Mouse (Mus musculus) natural killer cell, adult 2 months (primary cell): Measurements from ENCODE around the gene Hadh.
A peak's percentile ranks its signal among the peaks of the same experiment; 100 is the strongest.

ENCODE experiments used
- DNase-seq, 2 experiments: peaks; one replicate each; pipeline ENCODE4 v3.0.0; 2022; ENCODE audit warnings: low spot score in 2 of 2

Hadh gene

GRCm38 (mm10) chr3:131271559-131272373 is at the start of gene Hadh:
TSS of gene Hadh (minus strand) at chr3:131272101.
- DNase-seq: peak; percentile 72 to 81

GRCm38 (mm10) chr3:131320184-131320583 is 48.3 kb upstream of the Hadh start:
- DNase-seq: peak; percentile 45 to 68

GRCm38 (mm10) chr3:131318211-131318610 is 46.3 kb upstream of the Hadh start:
- DNase-seq: no peak

- no peak for DNase-seq
Measured at GRCm38 (mm10) chr3:131317126-131317525, 45.2 kb upstream of the Hadh start.

- no peak for DNase-seq
Measured at GRCm38 (mm10) chr3:131315957-131316510, 44.1 kb upstream of the Hadh start.

GRCm38 (mm10) chr3:131312340-131312739 is 40.4 kb upstream of the Hadh start:
- no peak for DNase-seq

- no peak for DNase-seq
Measured at GRCm38 (mm10) chr3:131310572-131310971, 38.7 kb upstream of the Hadh start.

GRCm38 (mm10) chr3:131307811-131308210 is 35.9 kb upstream of the Hadh start:
- DNase-seq: no peak

GRCm38 (mm10) chr3:131306255-131306654 is 34.4 kb upstream of the Hadh start:
- DNase-seq: no peak

GRCm38 (mm10) chr3:131303320-131303714 is 31.4 kb upstream of the Hadh start:
- DNase-seq: no peak

- peak; percentile 82 to 83 for DNase-seq
Measured at GRCm38 (mm10) chr3:131302452-131303319, 30.8 kb upstream of the Hadh start, which contains the start of gene Cyp2u1. TSS of gene Cyp2u1 (minus strand) at chr3:131303227.

- DNase-seq: peak; percentile 18 to 20
Measured at GRCm38 (mm10) chr3:131299908-131300307, 28.0 kb upstream of the Hadh start.

- DNase-seq: no peak
Measured at GRCm38 (mm10) chr3:131299078-131299477, 27.2 kb upstream of the Hadh start.

- DNase-seq: no peak
Measured at GRCm38 (mm10) chr3:131296893-131297292, 25.0 kb upstream of the Hadh start.

- DNase-seq: no peak
Measured at GRCm38 (mm10) chr3:131295513-131296200, 23.8 kb upstream of the Hadh start.

- no peak for DNase-seq
Measured at GRCm38 (mm10) chr3:131294503-131294902, 22.6 kb upstream of the Hadh start.

GRCm38 (mm10) chr3:131292959-131293358 is 21.1 kb upstream of the Hadh start:
- DNase-seq: no peak

GRCm38 (mm10) chr3:131292349-131292748 is 20.4 kb upstream of the Hadh start:
- no peak for DNase-seq

- no peak for DNase-seq
Measured at GRCm38 (mm10) chr3:131291890-131292289, 20.0 kb upstream of the Hadh start.

GRCm38 (mm10) chr3:131274151-131274550 is 2.2 kb upstream of the Hadh start:
- no peak for DNase-seq

GRCm38 (mm10) chr3:131272374-131273100 is 636 bp upstream of the Hadh start:
- no peak for DNase-seq
